Mouse (Mus musculus) CH12.LX (cell line): ENCODE data around the gene Myrf.

Source experiments
- CHD2 ChIP-seq: IDR thresholded peaks from 2 replicates; pipeline ENCODE4 v1.6.1; 2011; ENCODE audit warnings: low read length, improper control_type of control experiment
- CTCF ChIP-seq, 2 experiments: IDR thresholded peaks in 1 of 2; conservative IDR thresholded peaks in 1 of 2; 2 replicates each; pipeline ENCODE4 v1.5.1; 2011 to 2012; ENCODE audit warnings: low read depth in 2 of 2, low read length in 2 of 2, improper control_type of control experiment in 1 of 2, inconsistent platforms in 1 of 2, mild to moderate bottlenecking in 1 of 2, moderate library complexity in 1 of 2
- EP300 ChIP-seq: IDR thresholded peaks from 2 replicates; pipeline ENCODE4 v1.6.1; 2011; ENCODE audit warnings: low read length, improper control_type of control experiment
- ETS1 ChIP-seq: conservative IDR thresholded peaks from 2 replicates; pipeline ENCODE4 v1.6.1; 2012; ENCODE audit warnings: low read depth, mild to moderate bottlenecking, inconsistent platforms, low read length, improper control_type of control experiment, moderate library complexity
- HCFC1 ChIP-seq: IDR thresholded peaks from 2 replicates; pipeline ENCODE4 v1.6.1; 2012; ENCODE audit warnings: low read depth, mild to moderate bottlenecking, inconsistent platforms, low read length, improper control_type of control experiment
- MAX ChIP-seq: IDR thresholded peaks from 2 replicates; pipeline ENCODE4 v1.6.1; 2011; ENCODE audit warnings: low read length, improper control_type of control experiment
- MAZ ChIP-seq: IDR thresholded peaks from 2 replicates; pipeline ENCODE4 v1.6.1; 2012; ENCODE audit warnings: low read depth, mild to moderate bottlenecking, inconsistent platforms, low read length, improper control_type of control experiment, moderate library complexity
- MXI1 ChIP-seq: IDR thresholded peaks from 2 replicates; pipeline ENCODE4 v1.6.1; 2011; ENCODE audit warnings: mild to moderate bottlenecking, low read depth, low read length, improper control_type of control experiment
- POLR2A ChIP-seq: IDR thresholded peaks from 2 replicates; pipeline ENCODE4 v1.6.1; 2011; ENCODE audit warnings: low read depth, mild to moderate bottlenecking, improper control_type of control experiment, low read length
- TBP ChIP-seq: conservative IDR thresholded peaks from 2 replicates; pipeline ENCODE4 v1.6.1; 2011; ENCODE audit warnings: low read depth, low read length, improper control_type of control experiment
- TCF12 ChIP-seq: IDR thresholded peaks from 2 replicates; pipeline ENCODE4 v1.6.1; 2014; ENCODE audit warnings: low read depth, mild to moderate bottlenecking, inconsistent platforms, low read length, improper control_type of control experiment
- UBTF ChIP-seq: IDR thresholded peaks from 2 replicates; pipeline ENCODE4 v1.6.1; 2012; ENCODE audit warnings: low read depth, mild to moderate bottlenecking, inconsistent platforms, low read length, improper control_type of control experiment, moderate library complexity
- ZC3H11A ChIP-seq: IDR thresholded peaks from 2 replicates; pipeline ENCODE4 v1.6.1; 2012; ENCODE audit warnings: low read depth, mild to moderate bottlenecking, inconsistent platforms, low read length, improper control_type of control experiment

- TF ChIP-seq ZC3H11A (no peak), MAX (no peak), CHD2 (no peak), CTCF (conservative IDR thresholded peaks at IDR 0.05 in 1 of 2, IDR thresholded peaks at IDR 0.05 in 1 of 2; ENCODE audit: low read depth in 2 of 2, low read length in 2 of 2) (no peak), HCFC1 (no peak), POLR2A (no peak), ETS1 (no peak), TBP (no peak), MAZ (no peak), MXI1 (no peak), EP300 (no peak), TCF12 (no peak), UBTF (no peak)
These were observed 46.2 kb downstream of the Myrf start for GRCm38 (mm10) chr19:10194337-10194736.
